Comparison of ENCODE assay signal across 11 mouse cellular contexts in genomic region chr15:68394157-68394556, GRCm38 (mm10).
"Had no signal": no experiment of that assay in that cellular context is flagged by ENCODE, and none has a peak within 500 bp of the region (broad histone marks: within the 10 kb centered on the region; RNA-seq: fewer than 3 reads in every experiment).

No protein-coding gene starts in this region.

- H3K27ac ChIP-seq: limb, embryonic 12.5 days; limb, embryonic 15.5 days; liver, embryonic 14.5 days; midbrain, embryonic 12.5 days; midbrain, embryonic 15.5 days; neural tube, embryonic 12.5 days; neural tube, embryonic 15.5 days had no signal

- H3K9ac ChIP-seq: limb, embryonic 12.5 days; limb, embryonic 15.5 days; liver, embryonic 14.5 days; liver, postnatal 0 days; midbrain, embryonic 12.5 days; midbrain, embryonic 15.5 days; neural tube, embryonic 12.5 days; neural tube, embryonic 15.5 days had no signal

- H3K4me1 ChIP-seq: limb, embryonic 12.5 days; limb, embryonic 15.5 days; midbrain, embryonic 12.5 days; midbrain, embryonic 15.5 days; neural tube, embryonic 12.5 days; neural tube, embryonic 15.5 days had no signal

- ATAC-seq: intestine, postnatal 0 days; liver, postnatal 0 days; midbrain, embryonic 15.5 days had no signal

- DNase-seq: liver, postnatal 0 days; right cerebral cortex, postnatal 4 days; thymus, adult 18-20 months had no signal

- H3K4me3 ChIP-seq: limb, embryonic 12.5 days; limb, embryonic 15.5 days; midbrain, embryonic 12.5 days; midbrain, embryonic 15.5 days; neural tube, embryonic 12.5 days; neural tube, embryonic 15.5 days had no signal

- H3K9me3 ChIP-seq: limb, embryonic 15.5 days; midbrain, embryonic 12.5 days; midbrain, embryonic 15.5 days; neural tube, embryonic 12.5 days; neural tube, embryonic 15.5 days had no signal

- H3K36me3 ChIP-seq: limb, embryonic 12.5 days; limb, embryonic 15.5 days; midbrain, embryonic 12.5 days; midbrain, embryonic 15.5 days; neural tube, embryonic 12.5 days; neural tube, embryonic 15.5 days had no signal
